Mouse (Mus musculus) bone marrow macrophage, adult 2 months (primary cell): ENCODE data around the gene Pilrb2. TPM values are rescaled to one million over a fixed set of nuclear protein-coding genes. Genes with fewer than 3 reads are reported as not detected.
"Not testable (repeated sequence)": the region's sequence is repeated elsewhere in the genome, so short reads cannot be mapped to it uniquely, and the experiment has no call there.

Experiments
- H3K27ac ChIP-seq: 2 replicates; pipeline ENCODE4 v1.5.1; 2012; ENCODE audit warnings: low read depth, low read length; ENCODE audit not compliant: insufficient read depth
- H3K4me1 ChIP-seq: 2 replicates; pipeline ENCODE4 v1.6.1; 2012; ENCODE audit warnings: low read length; ENCODE audit not compliant: control insufficient read depth, insufficient read depth
- H3K4me3 ChIP-seq: 2 replicates; pipeline ENCODE4 v1.5.1; 2012; ENCODE audit warnings: mild to moderate bottlenecking, low read length, moderate library complexity; ENCODE audit not compliant: insufficient read depth
- CTCF ChIP-seq: IDR thresholded peaks from 2 replicates; pipeline ENCODE4 v1.5.1; 2012; ENCODE audit warnings: low read depth, mild to moderate bottlenecking, low read length, moderate library complexity
- POLR2A ChIP-seq: IDR thresholded peaks from 2 replicates; pipeline ENCODE4 v1.6.1; 2012; ENCODE audit warnings: mild to moderate bottlenecking, low read depth, low read length, borderline replicate concordance
- polyA plus RNA-seq: library from polyadenylated mRNA; stranded (reverse); fragments of >200 nt; gene quantifications from 2 replicates; pipeline ENCODE4 v1.2.4, GENCODE M21; 2012; ENCODE audit not compliant: missing spikeins, insufficient read depth, insufficient read length

The Pilrb2 gene
- polyA plus RNA-seq, 1 experiment: 37.4 TPM

GRCm38 (mm10) chr5:137877860-137878259, 6.2 kb upstream of the Pilrb2 start:
- Histone ChIP-seq H3K4me3 (no peak overlapping the region), H3K4me1 (peaks cover 24% of the 10 kb centered on the region), H3K27ac (no peak overlapping the region)
- TF ChIP-seq CTCF: peak; percentile 96
- no peak for TF ChIP-seq POLR2A

GRCm38 (mm10) chr5:137875054-137875453, 3.4 kb upstream of the Pilrb2 start:
- H3K4me3 ChIP-seq: no peak overlapping the region
- TF ChIP-seq CTCF (no peak), POLR2A (no peak)
- H3K27ac ChIP-seq: no peak overlapping the region

DNA sequence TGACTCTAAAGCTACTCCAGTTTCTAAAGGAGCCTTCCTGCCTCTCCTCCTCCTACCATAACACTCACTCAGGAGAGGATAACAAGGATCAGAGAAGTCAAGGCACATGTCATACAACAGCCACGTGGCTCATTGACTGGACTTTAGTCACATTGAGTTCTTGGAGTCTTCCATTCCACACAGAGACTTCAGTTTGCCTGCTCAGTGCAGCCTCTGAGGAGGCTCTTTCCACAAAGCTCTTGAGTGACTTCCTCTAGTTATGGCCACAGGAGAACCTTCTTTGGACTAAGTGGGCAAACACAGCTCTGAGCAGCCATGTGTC, 727 bp upstream of the Pilrb2 start:
- Histone ChIP-seq H3K4me1 (peaks cover 30% of the 10 kb centered on the region), H3K27ac (peak overlapping the region; percentile 43)
- H3K4me3 ChIP-seq: not testable (repeated sequence)

More at GRCm38 (mm10) chr5:137875054-137875453, 3.4 kb upstream of the Pilrb2 start:
- H3K4me1 ChIP-seq: peaks cover 28% of the 10 kb centered on the region

- not testable (repeated sequence) for H3K4me3 ChIP-seq, H3K27ac ChIP-seq
- peaks cover 32% of the 10 kb centered on the region for H3K4me1 ChIP-seq
Observed at GRCm38 (mm10) chr5:137868600-137868999, 3.0 kb downstream of the Pilrb2 start.

- H3K4me3 ChIP-seq, H3K27ac ChIP-seq: not testable (repeated sequence)
- peaks cover 17% of the 10 kb centered on the region for H3K4me1 ChIP-seq
Observed at GRCm38 (mm10) chr5:137864008-137864407, 7.6 kb downstream of the Pilrb2 start.

- Histone ChIP-seq H3K4me3 (peak within 1 kb of the TSS; percentile 54), H3K27ac (peak within 1 kb of the TSS; percentile 61), H3K4me1 (peaks cover 32% of the 10 kb centered on the region)
Observed at GRCm38 (mm10) chr5:137857960-137858710, 13.5 kb downstream of the Pilrb2 start, which contains the start of gene Pilrb1. TSS of gene Pilrb1 (minus strand) at chr5:137858106.

- Histone ChIP-seq H3K4me3 (peak overlapping the region; percentile 19), H3K4me1 (peaks cover 29% of the 10 kb centered on the region)
- not testable (repeated sequence) for H3K27ac ChIP-seq
Observed at GRCm38 (mm10) chr5:137856870-137857269, 14.7 kb downstream of the Pilrb2 start.

GRCm38 (mm10) chr5:137854907-137855306, 16.7 kb downstream of the Pilrb2 start:
- H3K4me1 ChIP-seq: peaks cover 36% of the 10 kb centered on the region
- not testable (repeated sequence) for H3K4me3 ChIP-seq, H3K27ac ChIP-seq

GRCm38 (mm10) chr5:137850313-137850712, 21.3 kb downstream of the Pilrb2 start:
- H3K4me1 ChIP-seq, H3K27ac ChIP-seq, H3K4me3 ChIP-seq: not testable (repeated sequence)

DNA sequence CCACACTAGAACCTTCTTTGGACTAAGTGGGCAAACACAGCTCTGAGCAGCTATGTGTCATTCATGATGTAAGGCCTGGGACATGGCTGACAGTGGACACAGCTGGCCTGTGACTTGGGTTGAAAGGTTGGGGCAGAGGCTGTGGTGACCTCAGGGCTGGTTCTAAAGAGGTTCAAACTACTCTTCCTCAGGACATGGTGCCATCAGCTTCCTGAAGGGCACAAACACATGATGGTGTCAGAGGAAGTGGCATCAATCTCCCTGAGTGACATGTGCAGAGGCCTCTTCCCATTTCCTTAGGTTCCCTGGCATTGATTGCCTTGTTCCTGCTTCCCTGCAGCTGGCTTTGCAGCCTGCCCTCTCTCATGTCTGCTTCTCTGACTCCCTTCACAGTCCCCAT, 34.5 kb downstream of the Pilrb2 start:
- not testable (repeated sequence) for H3K4me3 ChIP-seq
- peak overlapping the region; percentile 75 for H3K27ac ChIP-seq
- H3K4me1 ChIP-seq: peaks cover 41% of the 10 kb centered on the region

- no peak overlapping the region for H3K4me3 ChIP-seq
- no peak for TF ChIP-seq CTCF
- no peak for TF ChIP-seq POLR2A
- peak overlapping the region; percentile 75 for H3K27ac ChIP-seq
- H3K4me1 ChIP-seq: peaks cover 46% of the 10 kb centered on the region
Observed at GRCm38 (mm10) chr5:137836611-137837010, 35.0 kb downstream of the Pilrb2 start.

- Histone ChIP-seq H3K4me1 (peaks cover 51% of the 10 kb centered on the region), H3K4me3 (peak within 1 kb of the TSS; percentile 49), H3K27ac (peak within 1 kb of the TSS; percentile 75)
Observed at GRCm38 (mm10) chr5:137835966-137836520, 35.6 kb downstream of the Pilrb2 start, which contains the start of gene Pilra. TSS of gene Pilra (minus strand) at chr5:137836281.
